Mouse (Mus musculus): ENCODE data around the gene Anks4b.

Gene Anks4b

DNA sequence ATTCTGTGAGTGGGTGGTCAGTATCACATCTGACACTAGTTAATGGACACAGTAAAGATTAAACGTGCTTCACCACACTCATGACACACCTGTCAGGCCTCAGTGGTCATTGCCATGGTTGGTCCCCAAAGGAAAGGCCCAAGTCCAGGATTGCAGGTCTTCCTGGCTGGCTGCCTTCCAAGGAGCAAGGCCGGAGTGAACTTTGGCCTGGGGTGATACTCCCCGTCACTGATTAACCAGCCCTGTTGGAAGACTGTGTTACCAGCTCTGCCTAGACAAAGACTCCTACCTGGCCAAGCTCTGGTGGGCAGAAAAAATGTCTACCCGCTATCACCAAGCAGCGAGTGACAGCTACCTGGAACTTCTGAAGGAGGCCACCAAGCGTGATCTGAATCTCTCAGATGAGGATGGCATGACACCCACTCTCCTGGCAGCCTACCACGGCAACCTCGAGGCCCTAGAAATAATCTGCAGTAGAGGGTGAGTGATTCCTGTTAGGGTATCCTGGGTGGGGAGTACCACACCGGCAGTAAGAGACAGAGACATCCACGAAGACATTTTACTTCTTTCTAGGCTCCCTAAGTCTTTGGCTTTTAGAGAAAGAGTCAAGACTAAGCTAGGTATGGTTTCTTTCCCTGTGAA, at the start of gene Anks4b:
Gene Anks4b (plus strand): TSS at position 256 of the 642 bp plus-strand sequence.
- in situ Hi-C loops (cut with MboI), result no loop called here

DNA sequence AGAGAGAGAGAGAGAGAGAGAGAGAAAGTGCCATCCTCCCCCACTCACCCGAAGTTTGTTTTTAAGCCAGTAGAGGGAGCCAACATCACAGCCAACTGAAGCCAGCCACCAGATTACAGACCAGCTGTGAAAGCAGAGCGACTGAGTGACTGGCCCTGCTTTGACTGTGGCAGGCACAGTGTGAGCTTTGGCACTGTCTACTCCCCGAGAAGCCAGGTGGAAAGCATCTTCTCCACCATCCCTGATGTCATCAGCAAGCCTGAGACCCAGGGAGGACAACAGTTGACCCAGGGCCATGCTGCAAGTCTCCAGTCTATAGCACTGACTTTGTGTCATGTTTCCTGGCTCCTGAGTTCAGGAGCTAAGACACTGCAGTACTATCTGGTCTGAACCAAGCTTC, 48.8 kb upstream of the Anks4b start:
- in situ Hi-C loops (cut with MboI), result no loop called here

DNA sequence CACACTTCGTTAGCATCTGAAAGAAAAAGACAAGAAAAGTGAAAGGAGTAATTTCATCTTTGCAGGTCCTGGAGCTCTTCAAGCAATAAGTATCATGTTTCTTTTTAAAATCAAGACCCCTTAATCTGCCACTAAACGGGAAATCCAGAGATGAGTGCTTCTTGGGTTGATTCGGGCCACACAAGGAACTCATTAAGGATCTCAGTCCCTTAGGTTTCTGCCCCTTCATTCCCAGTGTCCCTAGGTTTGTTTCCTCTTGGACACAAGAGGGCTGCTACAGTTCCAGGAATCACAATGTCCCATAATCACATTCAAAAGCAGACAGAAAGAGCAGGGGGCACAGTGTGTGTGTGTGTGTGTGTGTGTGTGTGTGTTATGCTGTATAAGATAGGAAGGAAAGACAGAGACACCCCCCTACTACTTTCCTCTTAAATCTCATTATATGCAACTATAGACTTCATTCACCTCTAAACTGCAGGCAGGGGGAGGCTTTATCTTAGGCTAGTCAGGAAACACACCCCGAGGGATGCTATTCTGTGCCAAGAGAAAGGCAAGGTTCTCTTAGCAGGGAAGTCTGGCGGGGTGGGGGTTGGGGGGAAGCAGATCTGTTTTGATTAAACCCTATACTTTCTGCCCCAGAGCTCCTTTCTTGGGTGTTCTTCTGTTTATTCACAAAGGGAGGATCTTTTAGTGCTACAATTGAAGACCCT, 46.5 kb upstream of the Anks4b start:
- in situ Hi-C loops (cut with MboI), result no loop called here

DNA sequence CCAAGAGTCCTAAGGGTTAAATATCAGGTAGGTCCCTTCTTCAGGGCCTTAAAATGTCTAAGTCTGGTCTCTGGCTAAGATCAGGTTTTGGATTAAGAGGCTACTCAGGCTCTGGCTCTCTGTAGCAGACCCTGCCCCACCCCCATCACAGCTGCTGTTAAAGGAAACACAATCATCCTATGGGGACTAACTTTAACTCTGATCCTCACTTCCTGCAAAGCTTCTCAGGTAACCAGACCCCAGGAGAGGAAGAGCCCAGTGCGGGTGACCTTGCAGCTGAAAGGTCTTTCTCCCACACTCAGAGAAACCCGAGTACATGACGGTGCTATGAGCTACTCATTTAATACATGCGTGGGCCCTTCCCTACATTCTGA, 46.0 kb upstream of the Anks4b start:
- in situ Hi-C loops (cut with MboI), result no loop called here

DNA sequence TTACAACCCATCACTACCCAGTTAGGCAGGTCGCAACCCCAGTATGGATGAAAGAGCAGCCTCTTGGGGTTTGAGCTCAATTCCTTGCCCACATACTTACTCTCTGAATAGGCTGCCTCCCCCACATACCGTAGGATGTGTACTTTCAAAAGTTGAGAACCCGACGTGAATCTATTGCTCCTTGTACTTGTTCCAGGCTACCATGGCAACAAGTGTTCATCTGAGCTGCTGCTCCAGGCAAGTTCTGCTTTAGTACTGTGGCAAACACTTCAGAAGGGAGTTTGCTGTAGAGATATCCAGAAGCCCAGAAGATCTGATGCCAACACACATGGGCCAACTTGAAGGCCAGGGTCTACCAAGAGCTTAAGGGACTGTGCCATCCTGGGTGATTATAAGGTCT, 44.7 kb upstream of the Anks4b start:
- in situ Hi-C loops (cut with MboI), result no loop called here

GRCm38 (mm10) chr7:120142743-120143142, 30.9 kb upstream of the Anks4b start:
- in situ Hi-C loops (cut with MboI), result no loop called here

DNA sequence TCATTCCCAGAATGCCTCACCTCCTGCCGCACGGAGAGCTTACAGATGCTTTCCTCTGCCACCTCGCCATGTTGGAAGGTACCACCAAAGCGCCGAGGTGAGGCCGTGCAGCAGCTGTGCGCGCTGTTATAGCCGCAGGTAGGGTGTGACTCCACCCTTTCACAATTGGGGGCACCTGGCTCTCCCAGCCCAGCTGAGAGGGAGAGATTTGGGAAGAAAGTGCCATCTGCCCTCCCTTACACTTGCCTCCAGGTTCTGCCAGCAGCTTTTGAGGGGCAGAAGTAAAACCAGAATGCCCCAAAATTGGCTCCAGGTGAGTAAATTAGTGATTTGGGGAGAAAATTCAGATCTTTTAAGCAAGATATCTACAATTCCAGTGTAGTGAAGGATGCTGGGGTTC, 28.5 kb upstream of the Anks4b start, which contains the start of gene Zp2:
Gene Zp2 (minus strand): TSS at position 101 of the 400 bp plus-strand sequence.
- in situ Hi-C loops (cut with MboI), result no loop called here

DNA sequence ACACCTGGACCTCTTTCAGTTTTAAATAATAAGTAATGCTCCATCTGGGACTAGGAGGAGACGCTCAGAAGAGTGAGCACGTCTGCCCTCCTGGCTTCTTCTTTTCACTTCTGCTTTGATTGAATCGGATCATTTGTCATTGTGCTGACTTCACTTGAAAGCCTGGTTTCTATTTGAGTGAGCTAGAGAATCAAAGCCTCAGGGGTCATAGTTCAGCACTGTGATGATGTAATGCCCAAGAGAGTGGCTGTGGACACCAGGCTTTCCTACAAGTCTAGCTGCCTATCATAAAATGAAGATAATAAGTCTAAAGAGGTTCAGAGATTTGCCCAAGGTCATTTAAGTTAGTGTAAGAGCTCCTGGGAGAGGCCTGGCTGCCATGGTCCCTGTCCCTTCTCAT, 23.4 kb upstream of the Anks4b start:
- in situ Hi-C loops (cut with MboI), result no loop called here

DNA sequence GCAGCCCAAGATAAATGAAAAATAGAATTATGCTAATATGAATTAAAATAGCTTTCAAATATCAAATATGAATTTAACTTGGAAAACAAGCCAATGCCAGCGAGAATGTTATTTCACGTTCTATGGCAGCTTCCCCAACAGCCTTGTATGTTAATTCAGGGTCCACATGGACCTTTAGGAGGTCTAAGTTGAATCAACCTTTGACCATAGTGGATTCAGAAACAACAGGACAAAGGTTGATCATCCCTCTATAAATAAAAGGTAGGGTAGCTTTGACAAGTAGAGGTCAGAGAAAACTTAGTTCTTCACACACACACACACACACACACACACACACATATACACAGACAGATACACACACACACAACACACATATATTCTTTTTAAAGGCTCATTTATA, 22.8 kb upstream of the Anks4b start:
- in situ Hi-C loops (cut with MboI), result no loop called here

- in situ Hi-C loops (cut with MboI), result no loop called here
Measured at GRCm38 (mm10) chr7:120156841-120157409, 16.7 kb upstream of the Anks4b start.

DNA sequence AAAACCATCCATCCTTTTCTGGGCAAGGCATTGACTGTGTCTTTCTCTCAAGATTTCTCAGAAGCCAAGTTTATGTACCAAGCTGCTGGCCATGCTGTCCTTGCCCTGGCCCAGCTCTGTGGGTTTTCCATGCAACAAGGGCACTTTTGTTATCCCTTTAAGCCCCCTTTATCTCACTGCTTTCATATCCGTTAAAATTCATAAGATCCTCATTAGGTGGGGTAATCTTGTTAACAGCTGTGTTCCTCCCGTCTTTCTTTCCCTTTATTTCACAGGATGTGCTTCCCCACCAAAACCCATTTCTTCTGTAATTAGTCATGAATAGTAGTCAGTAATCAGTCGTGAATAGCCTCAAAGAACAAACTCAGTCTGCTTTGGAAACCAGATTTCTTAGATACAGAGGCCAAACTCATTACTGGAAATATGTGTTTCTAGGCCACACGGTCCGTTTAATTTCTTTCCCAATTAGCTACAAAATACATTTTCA, 16.0 kb upstream of the Anks4b start:
- in situ Hi-C loops (cut with MboI), result no loop called here

DNA sequence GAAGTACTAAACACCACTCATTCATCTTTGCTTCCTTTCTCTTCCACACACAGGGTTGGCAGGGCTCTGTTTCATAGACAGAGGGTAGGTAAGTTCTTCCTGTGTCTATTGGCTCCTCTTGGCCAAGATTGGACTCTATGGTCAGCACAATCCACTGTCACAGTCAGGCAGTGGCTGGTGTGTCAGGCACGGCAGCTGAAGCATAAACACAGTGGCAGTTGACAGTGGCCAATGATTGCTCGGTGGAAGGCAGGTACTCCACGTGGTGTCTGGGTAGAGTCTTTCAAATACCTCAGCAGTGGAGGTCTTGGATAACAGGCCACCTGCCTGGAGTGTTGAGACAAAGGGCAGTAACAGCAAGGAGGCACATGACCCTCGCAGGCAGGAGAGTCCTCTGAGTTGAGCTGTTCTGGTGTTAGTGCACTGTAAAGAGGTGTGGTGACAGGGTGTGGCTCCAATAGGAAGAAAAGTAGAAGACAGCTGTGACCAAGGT, 15.5 kb upstream of the Anks4b start:
- in situ Hi-C loops (cut with MboI), result no loop called here

GRCm38 (mm10) chr7:120163581-120164251, 9.9 kb upstream of the Anks4b start:
- in situ Hi-C loops (cut with MboI), result no loop called here

GRCm38 (mm10) chr7:120172188-120172700, 1.4 kb upstream of the Anks4b start:
- in situ Hi-C loops (cut with MboI), result no loop called here

DNA sequence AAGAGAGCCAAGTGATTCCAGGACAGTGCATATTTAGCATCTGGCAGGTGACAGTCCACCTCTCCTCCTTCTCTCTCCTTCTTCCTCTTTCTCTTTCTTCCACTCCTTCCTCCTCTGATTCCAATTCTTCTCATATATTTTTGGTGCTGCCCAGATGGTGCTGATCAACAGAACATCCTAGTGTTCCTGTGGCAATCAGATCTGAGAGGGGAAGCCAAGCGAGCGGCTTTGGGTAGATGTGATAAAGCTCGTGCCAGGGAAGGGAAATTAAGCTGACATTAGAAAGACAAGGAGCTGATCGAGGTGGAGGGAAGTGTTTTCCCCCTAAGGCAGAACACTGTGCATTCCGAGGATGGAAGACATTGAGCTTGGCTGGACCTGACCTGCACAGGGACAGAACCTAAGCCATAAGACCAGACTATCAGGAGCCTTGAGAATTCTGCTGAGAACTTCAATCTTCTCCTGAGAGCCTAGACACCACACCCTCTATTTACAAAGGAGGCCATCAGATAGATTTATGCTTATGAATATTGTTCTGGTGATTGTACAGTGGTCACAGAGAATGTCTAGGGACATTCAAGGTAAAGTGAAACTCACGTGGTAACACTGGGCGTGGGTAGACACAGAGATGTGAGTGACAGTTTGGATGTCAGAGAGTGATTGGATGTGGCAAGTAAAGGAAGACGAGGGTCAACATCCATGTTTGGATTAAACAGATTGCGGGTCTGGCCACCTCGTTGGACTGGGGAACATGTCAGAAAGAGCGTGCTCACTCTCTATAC, 1.3 kb downstream of the Anks4b start:
- in situ Hi-C loops (cut with MboI), result no loop called here

- in situ Hi-C loops (cut with MboI), result no loop called here
Measured at GRCm38 (mm10) chr7:120177611-120178010, 4.0 kb downstream of the Anks4b start.

DNA sequence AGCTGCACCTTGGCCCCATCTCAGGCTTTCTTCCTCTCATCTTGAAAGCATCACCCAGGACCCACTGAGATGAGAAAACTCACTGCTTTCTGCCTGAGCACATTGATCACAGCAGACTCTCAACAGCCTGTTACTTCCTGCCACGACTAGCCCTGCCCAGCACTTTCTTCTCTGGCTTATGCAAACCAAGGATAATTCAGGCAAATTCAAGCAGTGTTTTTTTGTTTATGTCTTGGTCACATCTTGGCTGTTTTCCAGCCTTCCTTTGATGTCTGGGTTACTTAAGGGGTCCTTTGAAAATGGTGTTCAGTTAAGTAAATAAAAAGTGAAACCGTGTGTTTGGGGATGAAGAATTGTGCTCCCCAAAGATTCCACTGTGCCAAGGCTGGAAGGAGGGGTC, 5.3 kb downstream of the Anks4b start:
- in situ Hi-C loops (cut with MboI), result no loop called here

DNA sequence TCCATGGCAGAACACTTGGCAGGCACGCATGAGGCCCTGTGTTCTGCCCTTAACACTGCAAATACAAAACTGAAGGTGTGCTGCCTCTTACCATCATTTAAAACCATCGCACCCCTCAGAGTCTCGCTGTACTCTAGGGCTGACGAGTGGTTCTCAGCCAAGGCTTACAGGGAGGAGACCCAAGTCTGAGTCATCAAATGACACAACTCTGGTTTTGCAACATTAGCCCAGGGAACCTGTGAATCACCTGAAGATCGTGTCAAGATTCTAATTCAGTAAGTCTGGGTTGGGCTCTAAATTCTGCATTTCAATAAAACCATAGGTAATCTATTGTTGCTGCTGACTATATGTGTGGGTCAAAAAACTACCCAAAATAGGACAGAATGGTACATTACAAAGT, 6.9 kb downstream of the Anks4b start:
- in situ Hi-C loops (cut with MboI), result no loop called here

- in situ Hi-C loops (cut with MboI), result no loop called here
Measured at GRCm38 (mm10) chr7:120181401-120182230, 8.0 kb downstream of the Anks4b start.

- in situ Hi-C loops (cut with MboI), result no loop called here
Measured at GRCm38 (mm10) chr7:120182891-120183290, 9.2 kb downstream of the Anks4b start.

All from mature B cell (primary cell).